Mouse (Mus musculus): ENCODE results near the gene Psmc3. TPM values are rescaled to one million over a fixed set of nuclear protein-coding genes. Genes with fewer than 3 reads are reported as not detected.

Psmc3 gene
- polyA plus RNA-seq, 1 experiment from 2014 or later = 186 TPM

- Histone ChIP-seq H3K36me3 (ENCODE audit: insufficient read depth, low read length) (no peaks in the 10 kb centered on the region), H3K4me2 (replicated peaks; ENCODE audit: low read depth, low read length) (no peak overlapping the region), H3K27me3 (replicated peaks; ENCODE audit: insufficient read depth, low read length) (no peaks in the 10 kb centered on the region), H3K27ac (ENCODE audit: low read length) (peak overlapping the region; percentile 66), H3K4me3 (ENCODE audit: low read depth, low read length) (no peak overlapping the region), H3K9ac (replicated peaks; ENCODE audit: low read depth) (no peak overlapping the region), H3K9me3 (ENCODE audit: low read length) (no peaks in the 10 kb centered on the region), H3K4me1 (ENCODE audit: insufficient read depth, low read depth, low read length) (no peaks in the 10 kb centered on the region; the same call in 1 of the 2 replicates)
- TF ChIP-seq EP300 (IDR thresholded peaks at IDR 0.05) (0 out of 2 replicates have a peak, but pooled peaks have one; percentile 16), CTCF (IDR thresholded peaks at IDR 0.05) (no peak)
- ATAC-seq (peak; percentile 76), DNase-seq (ENCODE audit: low spot score) (peak; percentile 74)
- 42% methylated on average over 11 of the region's 11 CpGs for WGBS
Observed at GRCm38 (mm10) chr2:91082844-91083243, 29.0 kb downstream of the Psmc3 start.

GRCm38 (mm10) chr2:91083366-91083940 is 29.6 kb downstream of the Psmc3 start:
- H3K27me3 ChIP-seq (replicated peaks; ENCODE audit: insufficient read depth, low read length) = no peaks in the 10 kb centered on the region
- no peaks in the 10 kb centered on the region; the same call in 1 of the 2 replicates for H3K4me1 ChIP-seq (ENCODE audit: insufficient read depth, low read depth, low read length)
- TF ChIP-seq CTCF (IDR thresholded peaks at IDR 0.05) (no peak), EP300 (IDR thresholded peaks at IDR 0.05) (no peak)
- peak overlapping the region; percentile 19; the same call in 1 of the 2 replicates for H3K4me2 ChIP-seq (replicated peaks; ENCODE audit: low read depth, low read length)
- no peaks in the 10 kb centered on the region for H3K9me3 ChIP-seq (ENCODE audit: low read length)
- no peak for DNase-seq (ENCODE audit: low spot score)
- 35% methylated on average over 1 of the region's 1 CpGs for WGBS
- ATAC-seq = no peak
- no peaks in the 10 kb centered on the region for H3K36me3 ChIP-seq (ENCODE audit: insufficient read depth, low read length)
- H3K9ac ChIP-seq (replicated peaks; ENCODE audit: low read depth) = no peak overlapping the region
- no peak overlapping the region for H3K4me3 ChIP-seq (ENCODE audit: low read depth, low read length)
- H3K27ac ChIP-seq (ENCODE audit: low read length) = peak overlapping the region; percentile 66

GRCm38 (mm10) chr2:91084179-91084820 is 30.5 kb downstream of the Psmc3 start:
- H3K9me3 ChIP-seq (ENCODE audit: low read length) = no peaks in the 10 kb centered on the region
- ATAC-seq (peak; percentile 25), DNase-seq (ENCODE audit: low spot score) (no peak)
- 77% methylated on average over 15 of the region's 15 CpGs for WGBS
- no peak overlapping the region for H3K4me3 ChIP-seq (ENCODE audit: low read depth, low read length)
- no peaks in the 10 kb centered on the region for H3K4me1 ChIP-seq (ENCODE audit: insufficient read depth, low read depth, low read length)
- no peaks in the 10 kb centered on the region for H3K27me3 ChIP-seq (replicated peaks; ENCODE audit: insufficient read depth, low read length)
- H3K4me2 ChIP-seq (replicated peaks; ENCODE audit: low read depth, low read length) = peak overlapping the region; percentile 19; the same call in 1 of the 2 replicates
- no peak overlapping the region for H3K9ac ChIP-seq (replicated peaks; ENCODE audit: low read depth)
- no peaks in the 10 kb centered on the region for H3K36me3 ChIP-seq (ENCODE audit: insufficient read depth, low read length)
- TF ChIP-seq EP300 (IDR thresholded peaks at IDR 0.05) = no peak
- TF ChIP-seq CTCF (IDR thresholded peaks at IDR 0.05) = no peak
- 0 out of 2 replicates have a peak overlapping the region, but pooled peaks have one; percentile 32 for H3K27ac ChIP-seq (ENCODE audit: low read length)

- no peaks in the 10 kb centered on the region for H3K9me3 ChIP-seq (ENCODE audit: low read length)
- DNase-seq (ENCODE audit: low spot score) (no peak), ATAC-seq (no peak)
- H3K4me3 ChIP-seq (ENCODE audit: low read depth, low read length) = no peak overlapping the region
- TF ChIP-seq CTCF (IDR thresholded peaks at IDR 0.05) (no peak), EP300 (IDR thresholded peaks at IDR 0.05) (no peak)
- H3K4me1 ChIP-seq (ENCODE audit: insufficient read depth, low read depth, low read length) = no peaks in the 10 kb centered on the region
- no peak overlapping the region for H3K9ac ChIP-seq (replicated peaks; ENCODE audit: low read depth)
- H3K4me2 ChIP-seq (replicated peaks; ENCODE audit: low read depth, low read length) = no peak overlapping the region
- 91% methylated on average over 14 of the region's 14 CpGs for WGBS
- no peak overlapping the region for H3K27ac ChIP-seq (ENCODE audit: low read length)
- no peaks in the 10 kb centered on the region for H3K36me3 ChIP-seq (ENCODE audit: insufficient read depth, low read length)
- no peaks in the 10 kb centered on the region for H3K27me3 ChIP-seq (replicated peaks; ENCODE audit: insufficient read depth, low read length)
Observed at GRCm38 (mm10) chr2:91085494-91086391, 31.9 kb downstream of the Psmc3 start.

GRCm38 (mm10) chr2:91086392-91087237 is 32.8 kb downstream of the Psmc3 start:
- no peak overlapping the region for H3K9ac ChIP-seq (replicated peaks; ENCODE audit: low read depth)
- H3K27me3 ChIP-seq (replicated peaks; ENCODE audit: insufficient read depth, low read length) = no peaks in the 10 kb centered on the region
- H3K4me1 ChIP-seq (ENCODE audit: insufficient read depth, low read depth, low read length) = no peaks in the 10 kb centered on the region
- TF ChIP-seq EP300 (IDR thresholded peaks at IDR 0.05) = no peak
- no peak for TF ChIP-seq CTCF (IDR thresholded peaks at IDR 0.05)
- ATAC-seq (no peak), DNase-seq (ENCODE audit: low spot score) (no peak)
- H3K4me2 ChIP-seq (replicated peaks; ENCODE audit: low read depth, low read length) = no peak overlapping the region
- no peak overlapping the region for H3K4me3 ChIP-seq (ENCODE audit: low read depth, low read length)
- no peaks in the 10 kb centered on the region for H3K36me3 ChIP-seq (ENCODE audit: insufficient read depth, low read length)
- no peaks in the 10 kb centered on the region for H3K9me3 ChIP-seq (ENCODE audit: low read length)
- WGBS = 75% methylated on average over 9 of the region's 9 CpGs
- H3K27ac ChIP-seq (ENCODE audit: low read length) = no peak overlapping the region

All from lung, postnatal 0 days (tissue).